Mouse (Mus musculus) liver, embryonic 12.5 days (tissue): Measurements from ENCODE around the gene Tmem132c. TPM values are rescaled to one million over a fixed set of nuclear protein-coding genes. Genes with fewer than 3 reads are reported as not detected.

ENCODE experiments used
- ATAC-seq: fragments of 200-750 bp; cut with Nextera tagmentation; 2 replicates; pipeline ENCODE4 v1.8.0; 2017; ENCODE audit warnings: moderate number of reproducible peaks, mild to moderate bottlenecking, moderate library complexity
- H3K27ac ChIP-seq: fragments of 300-500 bp; sonication (generic); 2 replicates; pipeline ENCODE4 v1.5.1; 2016; ENCODE audit warnings: mild to moderate bottlenecking
- H3K27me3 ChIP-seq: fragments of 300-500 bp; sonication (generic); replicated peaks from 2 replicates; pipeline ENCODE4 v1.6.1; 2016; ENCODE audit warnings: mild to moderate bottlenecking, moderate library complexity
- H3K36me3 ChIP-seq: fragments of 300-500 bp; sonication (generic); 2 replicates; pipeline ENCODE4 v1.6.1; 2016; ENCODE audit warnings: mild to moderate bottlenecking, moderate library complexity
- H3K4me1 ChIP-seq: fragments of 300-500 bp; sonication (generic); 2 replicates; pipeline ENCODE4 v1.6.1; 2016
- H3K4me2 ChIP-seq: fragments of 300-500 bp; sonication (generic); 2 replicates; pipeline ENCODE4 v1.6.1; 2016; ENCODE audit warnings: mild to moderate bottlenecking, moderate library complexity
- H3K4me3 ChIP-seq: fragments of 300-500 bp; sonication (generic); 2 replicates; pipeline ENCODE4 v1.5.1; 2016; ENCODE audit warnings: mild to moderate bottlenecking, moderate library complexity
- H3K9ac ChIP-seq: fragments of 300-500 bp; sonication (generic); 2 replicates; pipeline ENCODE4 v1.6.1; 2016; ENCODE audit warnings: mild to moderate bottlenecking, moderate library complexity
- H3K9me3 ChIP-seq: fragments of 300-500 bp; sonication (generic); replicated peaks from 2 replicates; pipeline ENCODE4 v1.6.1; 2016; ENCODE audit warnings: mild to moderate bottlenecking, moderate library complexity
- WGBS: fragments of 180-500 bp; shearing (Covaris S2); methylation state at CpG from one replicate; pipeline ENCODE4 v1.1.7; 2016; ENCODE audit not compliant: insufficient replicate concordance; 5-methylcytosine and 5-hydroxymethylcytosine counted together
- polyA plus RNA-seq: library from polyadenylated mRNA; unstranded; fragments of >200 nt; fragmentation: Nextera tagmentation; extraction: Ambion mirVana; gene quantifications from 2 replicates; pipeline ENCODE4 v1.2.1, GENCODE M21; 2016

Gene Tmem132c
- polyA plus RNA-seq, 1 experiment from 2014 or later = 0.27 TPM

DNA sequence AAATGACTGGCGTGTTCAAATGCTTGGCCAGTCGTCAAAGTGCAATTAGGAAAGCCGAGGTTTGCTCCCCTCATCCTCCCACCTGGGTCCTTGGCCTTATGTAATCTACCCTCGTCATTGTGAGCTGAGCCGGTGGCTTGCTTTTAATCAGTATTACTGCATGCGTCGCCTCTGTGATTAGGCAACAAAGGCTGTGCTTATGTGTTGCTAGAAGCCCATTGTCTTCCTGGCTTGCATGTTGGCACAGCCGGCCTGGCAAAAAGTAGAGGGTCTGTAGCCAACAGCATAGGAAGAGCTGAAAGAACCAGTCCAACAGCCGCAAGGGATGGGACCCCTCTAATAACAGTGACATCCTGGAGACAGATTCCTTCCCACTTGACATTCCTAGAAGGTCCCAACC is 239.3 kb downstream of the Tmem132c start:
- Histone ChIP-seq H3K9me3 (no peaks in the 10 kb centered on the region), H3K4me2 (no peak overlapping the region), H3K4me3 (no peak overlapping the region), H3K4me1 (no peaks in the 10 kb centered on the region), H3K36me3 (no peaks in the 10 kb centered on the region), H3K9ac (no peak overlapping the region), H3K27ac (no peak overlapping the region), H3K27me3 (no peaks in the 10 kb centered on the region)
- WGBS = 66% methylated on average over 9 of the region's 9 CpGs
- no peak for ATAC-seq

DNA sequence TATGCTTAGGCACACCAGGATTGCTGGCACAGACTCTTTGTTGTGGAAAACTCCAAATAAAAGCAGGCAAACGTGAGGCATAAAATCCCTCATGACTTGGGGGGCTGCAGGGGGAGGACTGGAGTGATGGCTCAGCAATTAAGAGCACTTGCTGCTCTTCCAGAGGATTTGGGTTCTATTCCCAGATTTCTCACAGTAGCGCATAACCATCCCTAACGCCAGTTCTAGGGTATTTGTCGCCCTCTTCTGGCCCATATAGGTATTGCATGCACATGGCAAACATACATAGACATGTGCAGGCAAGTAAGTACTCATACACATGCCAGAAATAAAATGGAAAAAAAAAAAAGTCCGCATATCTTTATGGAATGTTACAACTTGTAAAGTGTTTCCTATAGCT is 239.8 kb downstream of the Tmem132c start:
- H3K4me2 ChIP-seq = no peak overlapping the region
- H3K9me3 ChIP-seq = no peaks in the 10 kb centered on the region
- no peak for ATAC-seq
- no peak overlapping the region for H3K9ac ChIP-seq
- no peaks in the 10 kb centered on the region for H3K27me3 ChIP-seq
- H3K4me3 ChIP-seq = no peak overlapping the region
- no peak overlapping the region for H3K27ac ChIP-seq
- WGBS = 23% methylated on average over 5 of the region's 5 CpGs
- H3K4me1 ChIP-seq = no peaks in the 10 kb centered on the region
- no peaks in the 10 kb centered on the region for H3K36me3 ChIP-seq

DNA sequence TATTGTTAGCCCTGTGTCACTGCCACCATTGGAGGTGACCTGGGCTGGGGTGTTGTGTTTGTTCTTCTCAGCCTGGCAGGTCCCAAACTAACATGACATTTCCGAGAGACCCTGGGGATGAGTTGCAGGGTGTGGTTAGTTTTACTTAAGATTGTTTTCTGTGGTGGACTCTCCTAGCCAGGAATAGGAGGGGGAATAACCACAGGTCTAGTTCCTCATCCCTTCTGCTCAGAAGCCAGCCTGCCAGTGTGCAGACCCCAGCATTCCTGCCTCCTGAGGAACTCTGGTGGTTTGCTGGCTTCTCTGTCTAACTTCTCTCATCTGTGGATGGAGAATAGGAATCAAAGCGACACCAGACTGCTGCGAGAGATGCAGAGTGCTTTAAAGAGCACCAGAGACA is 240.7 kb downstream of the Tmem132c start:
- H3K4me2 ChIP-seq = no peak overlapping the region
- no peak overlapping the region for H3K27ac ChIP-seq
- ATAC-seq = no peak
- H3K27me3 ChIP-seq = no peaks in the 10 kb centered on the region
- H3K4me1 ChIP-seq = no peaks in the 10 kb centered on the region
- no peak overlapping the region for H3K4me3 ChIP-seq
- H3K9me3 ChIP-seq = no peaks in the 10 kb centered on the region
- no peaks in the 10 kb centered on the region for H3K36me3 ChIP-seq
- WGBS = 43% methylated on average over 3 of the region's 3 CpGs
- no peak overlapping the region for H3K9ac ChIP-seq

DNA sequence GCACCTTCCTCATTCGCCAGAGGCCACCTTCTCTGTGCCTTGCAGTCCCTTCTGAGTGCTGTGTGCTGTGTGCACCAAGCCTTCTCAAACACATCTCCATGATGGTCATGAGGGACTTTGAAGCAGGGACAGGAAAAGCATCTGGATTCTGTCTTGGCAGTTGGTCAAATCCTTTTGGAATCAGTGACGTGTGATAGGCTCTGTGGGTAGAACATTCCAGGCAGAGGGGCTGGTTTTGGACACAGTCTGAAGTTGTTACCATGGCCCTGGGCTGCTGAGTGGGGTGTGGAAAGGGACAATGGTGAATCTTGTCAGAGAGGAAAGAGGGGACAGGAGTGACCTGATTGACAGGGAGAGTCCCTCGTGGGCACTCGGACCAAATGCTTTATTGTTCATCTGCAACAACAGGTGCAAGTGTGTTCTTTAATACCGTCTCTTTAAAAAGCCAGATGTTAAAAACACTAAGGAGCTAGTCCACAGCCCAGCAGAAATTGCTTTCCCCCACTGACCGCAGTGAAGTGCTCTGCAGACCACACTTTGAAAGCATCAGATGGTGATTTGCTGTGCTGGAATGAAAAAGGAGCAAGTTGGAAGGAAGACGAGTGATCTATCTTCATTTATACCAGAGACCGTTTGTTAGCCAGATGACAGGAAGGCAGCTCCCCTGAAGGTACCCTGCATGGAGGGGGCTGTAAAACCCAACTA is 242.5 kb downstream of the Tmem132c start:
- H3K4me2 ChIP-seq = 0 out of 2 replicates have a peak overlapping the region, but pooled peaks have one; percentile 14
- WGBS = 50% methylated on average over 8 of the region's 8 CpGs
- no peak for ATAC-seq
- H3K4me1 ChIP-seq = no peaks in the 10 kb centered on the region
- no peak overlapping the region for H3K9ac ChIP-seq
- H3K27ac ChIP-seq = no peak overlapping the region
- no peaks in the 10 kb centered on the region for H3K27me3 ChIP-seq
- no peak overlapping the region for H3K4me3 ChIP-seq
- H3K36me3 ChIP-seq = no peaks in the 10 kb centered on the region
- H3K9me3 ChIP-seq = peaks cover 4% of the 10 kb centered on the region; the same call in 1 of the 2 replicates

DNA sequence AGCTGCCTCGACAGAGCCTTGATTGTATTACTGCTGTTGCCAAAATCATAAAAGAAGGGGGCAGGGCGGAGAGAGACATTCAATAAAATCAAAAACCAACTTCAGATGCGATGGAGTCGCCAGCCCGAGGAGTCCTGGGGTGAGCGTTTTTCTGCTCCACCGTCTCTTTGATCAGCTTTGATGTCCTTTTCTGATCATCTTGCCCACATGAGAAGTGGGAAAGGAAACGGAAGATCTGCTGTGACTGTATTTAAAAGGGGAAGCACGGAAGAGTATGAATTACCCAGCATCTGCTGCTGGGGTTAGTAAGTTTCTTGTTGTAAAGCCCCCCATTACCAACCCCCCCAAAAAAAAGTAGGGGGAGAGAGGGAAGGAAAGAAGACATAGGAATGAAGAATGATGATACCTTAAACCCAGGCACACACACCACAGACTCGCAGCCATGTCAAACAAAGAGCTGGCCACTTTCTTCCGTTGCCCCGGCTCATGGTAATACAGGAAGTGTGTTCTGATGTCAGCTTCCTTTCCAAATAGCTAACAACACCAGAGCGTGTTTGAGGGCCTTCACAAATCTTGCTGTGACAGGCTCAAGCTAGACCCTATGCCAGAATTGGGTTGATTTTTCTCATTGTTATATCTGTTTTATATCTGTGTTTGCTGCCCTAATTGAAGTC is 243.3 kb downstream of the Tmem132c start:
- no peak overlapping the region for H3K4me3 ChIP-seq

DNA sequence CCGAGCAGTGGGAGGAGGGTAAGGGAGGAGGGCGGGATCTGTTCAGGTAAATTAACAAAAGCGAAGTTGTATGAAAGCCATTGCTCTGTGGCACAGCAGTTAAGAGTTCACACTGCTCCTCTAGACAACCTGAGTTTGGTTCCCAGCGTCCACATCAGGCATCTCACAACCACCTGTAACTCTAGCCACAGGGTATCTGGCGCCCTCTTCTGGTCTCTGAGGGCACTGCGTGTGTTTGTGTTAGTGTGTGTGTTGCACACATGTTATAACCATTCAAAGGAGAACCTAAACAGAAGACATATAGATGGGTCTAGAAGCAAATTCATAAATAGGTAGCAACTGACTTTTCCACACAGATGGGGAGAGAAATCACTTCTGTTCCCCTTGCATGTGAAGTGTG is 245.6 kb downstream of the Tmem132c start:
- Histone ChIP-seq H3K9ac (no peak overlapping the region), H3K27ac (no peak overlapping the region), H3K4me3 (no peak overlapping the region), H3K4me2 (no peak overlapping the region), H3K36me3 (no peaks in the 10 kb centered on the region), H3K9me3 (peaks cover 8% of the 10 kb centered on the region; the same call in 1 of the 2 replicates), H3K4me1 (no peaks in the 10 kb centered on the region), H3K27me3 (no peaks in the 10 kb centered on the region)
- ATAC-seq = no peak
- 78% methylated on average over 6 of the region's 6 CpGs for WGBS

More for the DNA sequence above, 243.3 kb downstream of the Tmem132c start:
- Histone ChIP-seq H3K4me2 (0 out of 2 replicates have a peak overlapping the region, but pooled peaks have one; percentile 14), H3K36me3 (no peaks in the 10 kb centered on the region), H3K9me3 (peaks cover 8% of the 10 kb centered on the region; the same call in 1 of the 2 replicates), H3K4me1 (no peaks in the 10 kb centered on the region), H3K27me3 (no peaks in the 10 kb centered on the region), H3K9ac (no peak overlapping the region), H3K27ac (no peak overlapping the region)
- WGBS = 21% methylated on average over 13 of the region's 13 CpGs
- ATAC-seq = no peak

DNA sequence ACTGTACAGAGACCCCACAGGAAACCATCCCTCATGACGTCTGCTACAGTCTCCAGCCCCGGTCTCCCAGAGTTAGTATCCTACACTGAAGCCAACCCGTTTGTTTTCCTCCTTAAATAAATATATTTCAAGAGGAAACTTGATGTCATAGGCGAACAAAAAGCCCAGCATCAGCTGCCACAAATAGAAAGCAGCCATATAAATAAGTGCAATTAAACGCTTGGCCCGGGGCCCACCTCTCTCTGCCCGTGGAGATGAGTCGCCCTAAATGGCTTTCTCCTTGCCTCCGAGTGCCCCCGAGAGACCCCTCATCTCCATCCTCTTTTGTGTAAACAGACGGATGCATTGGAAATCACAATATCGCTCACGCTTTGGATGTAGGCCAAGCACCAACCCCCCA is 247.1 kb downstream of the Tmem132c start:
- Histone ChIP-seq H3K9me3 (peaks cover 8% of the 10 kb centered on the region; the same call in 1 of the 2 replicates), H3K4me3 (no peak overlapping the region), H3K4me2 (no peak overlapping the region), H3K9ac (no peak overlapping the region), H3K27ac (no peak overlapping the region), H3K36me3 (no peaks in the 10 kb centered on the region), H3K27me3 (no peaks in the 10 kb centered on the region), H3K4me1 (no peaks in the 10 kb centered on the region)
- WGBS = 73% methylated on average over 13 of the region's 13 CpGs
- ATAC-seq = no peak

DNA sequence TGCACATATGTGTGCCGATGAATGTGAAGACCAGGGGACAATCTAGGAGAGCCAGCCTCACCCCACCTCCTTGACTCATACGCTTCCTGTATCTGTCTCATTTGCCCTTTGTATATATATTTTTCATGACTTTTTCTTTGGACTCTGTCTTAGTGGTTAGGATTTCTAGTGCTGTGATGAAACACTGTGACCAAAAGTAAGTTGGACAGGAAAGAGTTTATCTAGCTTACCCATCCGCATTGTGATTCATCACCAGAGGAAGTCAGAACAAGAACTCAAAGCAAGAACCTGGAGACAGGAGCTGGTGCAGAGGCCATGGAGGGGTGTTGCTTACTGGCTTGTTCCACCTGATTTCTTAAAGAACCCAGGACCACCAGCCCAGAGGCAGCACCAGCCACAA is 250.1 kb downstream of the Tmem132c start:
- Histone ChIP-seq H3K9me3 (peaks cover 8% of the 10 kb centered on the region; the same call in 1 of the 2 replicates), H3K4me2 (no peak overlapping the region), H3K27ac (no peak overlapping the region), H3K36me3 (no peaks in the 10 kb centered on the region), H3K27me3 (no peaks in the 10 kb centered on the region), H3K9ac (no peak overlapping the region), H3K4me1 (no peaks in the 10 kb centered on the region), H3K4me3 (no peak overlapping the region)
- no peak for ATAC-seq
- 58% methylated on average over 3 of the region's 3 CpGs for WGBS

DNA sequence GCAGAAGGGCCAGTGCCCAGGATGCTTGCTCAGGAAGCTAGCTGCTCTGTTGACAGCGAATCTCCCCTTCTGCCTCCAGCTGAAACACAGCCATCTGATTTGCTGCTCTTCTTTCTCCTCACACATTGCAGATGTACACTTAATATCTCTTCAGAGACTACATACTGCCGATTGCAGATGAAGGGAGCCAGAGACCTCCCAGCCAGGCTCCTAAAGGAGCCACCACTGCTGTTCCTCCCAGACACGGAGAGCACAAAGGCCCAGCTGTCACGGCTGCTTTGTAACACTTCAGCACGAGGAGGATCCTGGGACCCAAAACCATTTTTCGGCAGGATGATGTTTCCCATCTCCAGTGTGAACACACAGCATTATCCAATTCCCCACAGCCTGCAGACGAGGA is 255.3 kb downstream of the Tmem132c start:
- ATAC-seq = no peak
- 49% methylated on average over 7 of the region's 7 CpGs for WGBS
- Histone ChIP-seq H3K9me3 (peaks cover 3% of the 10 kb centered on the region; the same call in 1 of the 2 replicates), H3K27me3 (no peaks in the 10 kb centered on the region), H3K9ac (no peak overlapping the region), H3K36me3 (no peaks in the 10 kb centered on the region), H3K4me1 (no peaks in the 10 kb centered on the region), H3K4me3 (no peak overlapping the region), H3K4me2 (no peak overlapping the region), H3K27ac (no peak overlapping the region)

DNA sequence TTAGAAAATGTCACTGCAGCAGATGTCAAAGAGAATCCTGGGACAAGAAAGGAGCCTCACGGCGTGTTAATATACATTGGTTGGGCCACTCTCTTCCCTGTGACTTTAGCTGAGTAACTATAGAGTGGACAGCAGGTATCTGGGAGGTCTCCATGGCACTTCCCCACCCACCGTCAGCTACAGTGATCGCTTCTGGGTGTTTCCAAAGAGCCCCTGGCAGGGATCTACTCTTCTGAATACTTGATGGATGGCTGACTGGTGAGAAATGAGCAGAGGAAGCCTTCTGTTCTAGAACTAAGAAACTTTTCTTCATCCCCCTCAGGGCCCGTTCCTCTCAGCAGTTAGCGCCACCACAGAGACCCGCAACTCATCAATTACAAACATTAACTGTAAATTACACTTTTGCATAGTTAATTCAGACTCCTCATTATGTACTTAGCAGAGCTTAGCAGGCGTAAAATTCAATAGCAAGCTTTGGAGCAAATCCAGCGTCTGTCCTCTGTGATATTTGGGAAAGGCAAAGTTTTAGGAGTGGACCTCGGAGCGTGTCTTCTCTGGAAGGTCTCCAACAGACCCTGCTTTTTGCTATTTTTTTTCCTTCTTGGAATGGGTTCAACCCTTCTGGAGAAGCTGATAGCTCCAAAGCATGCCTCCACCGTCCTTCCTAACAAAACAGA is 257.7 kb downstream of the Tmem132c start:
- 73% methylated on average over 12 of the region's 12 CpGs for WGBS
- Histone ChIP-seq H3K27me3 (no peaks in the 10 kb centered on the region), H3K36me3 (no peaks in the 10 kb centered on the region), H3K4me3 (no peak overlapping the region), H3K27ac (no peak overlapping the region), H3K9ac (no peak overlapping the region), H3K4me2 (no peak overlapping the region), H3K9me3 (peaks cover 6% of the 10 kb centered on the region; the same call in 1 of the 2 replicates), H3K4me1 (no peaks in the 10 kb centered on the region)
- no peak for ATAC-seq

DNA sequence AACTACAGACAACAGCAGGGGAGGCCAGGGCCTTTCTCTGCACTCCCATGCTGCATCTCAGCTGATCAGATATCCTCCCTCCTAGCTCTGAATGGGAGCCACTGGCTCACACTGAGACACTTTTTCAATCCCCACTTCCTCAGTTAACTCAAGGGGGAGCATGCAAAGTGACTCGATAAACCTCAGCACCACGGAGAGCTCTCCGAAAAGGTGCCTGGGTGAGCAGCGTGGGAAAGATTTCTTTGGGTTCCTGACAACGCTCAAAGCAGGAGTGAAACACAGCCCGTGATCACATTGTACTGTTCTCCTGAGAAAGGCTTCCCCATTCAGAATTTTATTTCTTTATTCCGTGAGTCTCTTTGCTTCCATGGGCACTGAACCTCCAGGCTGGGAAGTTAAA is 261.2 kb downstream of the Tmem132c start:
- WGBS = 15% methylated on average over 7 of the region's 7 CpGs
- H3K4me3 ChIP-seq = no peak overlapping the region
- H3K9ac ChIP-seq = no peak overlapping the region
- no peaks in the 10 kb centered on the region for H3K4me1 ChIP-seq
- H3K9me3 ChIP-seq = peaks cover 14% of the 10 kb centered on the region; the same call in 1 of the 2 replicates
- no peaks in the 10 kb centered on the region for H3K36me3 ChIP-seq
- no peaks in the 10 kb centered on the region for H3K27me3 ChIP-seq
- H3K4me2 ChIP-seq = no peak overlapping the region
- no peak for ATAC-seq
- H3K27ac ChIP-seq = no peak overlapping the region

DNA sequence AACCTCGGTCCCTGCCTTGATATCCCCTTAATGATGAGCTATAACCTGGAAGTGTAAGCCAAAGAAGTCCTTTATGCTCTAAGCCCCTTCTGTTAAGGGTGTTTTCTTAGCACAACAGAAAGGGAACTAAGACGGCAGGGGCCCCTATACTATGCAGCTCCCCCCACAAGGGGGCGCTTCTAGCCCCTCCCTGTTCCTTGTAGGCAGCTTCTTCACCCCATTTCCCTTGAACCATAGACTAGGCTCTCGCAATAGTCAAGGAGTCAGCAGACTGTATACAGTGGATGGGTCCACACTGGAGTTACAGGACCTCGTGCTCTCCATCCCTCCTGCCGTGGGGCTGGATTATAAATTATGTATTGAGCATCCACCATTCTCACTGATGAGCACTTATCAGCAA is 264.1 kb downstream of the Tmem132c start:
- Histone ChIP-seq H3K4me3 (no peak overlapping the region), H3K9ac (no peak overlapping the region), H3K36me3 (no peaks in the 10 kb centered on the region), H3K27ac (no peak overlapping the region), H3K27me3 (no peaks in the 10 kb centered on the region), H3K4me2 (no peak overlapping the region), H3K4me1 (no peaks in the 10 kb centered on the region), H3K9me3 (peaks cover 14% of the 10 kb centered on the region; the same call in 1 of the 2 replicates)
- ATAC-seq = no peak
- WGBS = 57% methylated on average over 6 of the region's 6 CpGs
